Mouse (Mus musculus) kidney, embryonic 16.5 days (tissue): ENCODE results near the gene Crtc1. TPM values are rescaled to one million over a fixed set of nuclear protein-coding genes. Genes with fewer than 3 reads are reported as not detected.
A peak's percentile ranks its signal among the peaks of the same experiment; 100 is the strongest.

Experiments
- ATAC-seq: fragments of 200-750 bp; cut with Nextera tagmentation; 2 replicates; pipeline ENCODE4 v1.8.0; 2017; ENCODE audit warnings: moderate TSS enrichment; ENCODE audit not compliant: low FRiP score, low TSS enrichment
- H3K27ac ChIP-seq: fragments of 300-500 bp; sonication (generic); 2 replicates; pipeline ENCODE4 v1.5.1; 2014; ENCODE audit warnings: low read length
- H3K27me3 ChIP-seq: fragments of 300-500 bp; sonication (generic); 2 replicates; pipeline ENCODE4 v1.6.1; 2014; ENCODE audit warnings: low read length, control low read depth, mixed read lengths; ENCODE audit not compliant: insufficient read depth
- H3K36me3 ChIP-seq: fragments of 300-500 bp; sonication (generic); 2 replicates; pipeline ENCODE4 v1.6.1; 2014; ENCODE audit warnings: low read length, control low read depth, mixed read lengths; ENCODE audit not compliant: insufficient read depth
- H3K4me1 ChIP-seq: fragments of 300-500 bp; sonication (generic); 2 replicates; pipeline ENCODE4 v1.6.1; 2014; ENCODE audit warnings: low read length, control low read depth, mixed read lengths; ENCODE audit not compliant: insufficient read depth
- H3K4me2 ChIP-seq: fragments of 300-500 bp; sonication (generic); replicated peaks from 2 replicates; pipeline ENCODE4 v1.6.1; 2014; ENCODE audit warnings: low read depth, low read length
- H3K4me3 ChIP-seq: fragments of 300-500 bp; sonication (generic); 2 replicates; pipeline ENCODE4 v1.5.1; 2014; ENCODE audit warnings: mild to moderate bottlenecking, low read length
- H3K9ac ChIP-seq: fragments of 300-500 bp; sonication (generic); replicated peaks from 2 replicates; pipeline ENCODE4 v1.6.1; 2014; ENCODE audit warnings: low read length
- H3K9me3 ChIP-seq: fragments of 300-500 bp; sonication (generic); 2 replicates; pipeline ENCODE4 v1.6.1; 2016; ENCODE audit warnings: low read length, control low read depth
- WGBS: fragments of 180-500 bp; shearing (Covaris S2); extraction: QIAGEN DNeasy Blood & Tissue Kit; methylation state at CpG from one replicate; pipeline ENCODE4 v1.1.7; 2014; 5-methylcytosine and 5-hydroxymethylcytosine counted together
- polyA plus RNA-seq: library from polyadenylated mRNA; unstranded; fragments of >200 nt; fragmentation: Nextera tagmentation; extraction: Ambion mirVana; gene quantifications from 2 replicates; pipeline ENCODE4 v1.2.1, GENCODE M21; 2015

Gene Crtc1
- polyA plus RNA-seq, 1 experiment from 2014 or later: 19.9 TPM

GRCm38 (mm10) chr8:70465701-70466100, 26.3 kb upstream of the Crtc1 start:
- WGBS: 96% methylated on average over 4 of the region's 4 CpGs
- H3K36me3 ChIP-seq: no peaks in the 10 kb centered on the region
- no peak for ATAC-seq
- H3K9me3 ChIP-seq: no peaks in the 10 kb centered on the region
- no peak overlapping the region for H3K4me3 ChIP-seq
- H3K4me1 ChIP-seq: peaks cover 11% of the 10 kb centered on the region
- H3K27me3 ChIP-seq: no peaks in the 10 kb centered on the region
- no peak overlapping the region for H3K4me2 ChIP-seq
- no peak overlapping the region for H3K27ac ChIP-seq
- H3K9ac ChIP-seq: no peak overlapping the region

- Histone ChIP-seq H3K4me3 (no peak overlapping the region), H3K9me3 (no peaks in the 10 kb centered on the region; the same call in 1 of the 2 replicates), H3K36me3 (no peaks in the 10 kb centered on the region), H3K27ac (no peak overlapping the region), H3K4me1 (peaks cover 11% of the 10 kb centered on the region), H3K9ac (no peak overlapping the region), H3K4me2 (no peak overlapping the region), H3K27me3 (no peaks in the 10 kb centered on the region)
- ATAC-seq: no peak
- 89% methylated on average over 6 of the region's 6 CpGs for WGBS
Measured at GRCm38 (mm10) chr8:70464162-70464561, 24.8 kb upstream of the Crtc1 start.

- Histone ChIP-seq H3K27me3 (no peaks in the 10 kb centered on the region), H3K4me1 (peaks cover 11% of the 10 kb centered on the region), H3K9ac (no peak overlapping the region), H3K36me3 (no peaks in the 10 kb centered on the region), H3K9me3 (no peaks in the 10 kb centered on the region; the same call in 1 of the 2 replicates), H3K4me3 (no peak overlapping the region), H3K27ac (no peak overlapping the region), H3K4me2 (no peak overlapping the region)
- no peak for ATAC-seq
- WGBS: 79% methylated on average over 4 of the region's 4 CpGs
Measured at GRCm38 (mm10) chr8:70463306-70463705, 23.9 kb upstream of the Crtc1 start.

- Histone ChIP-seq H3K4me3 (no peak overlapping the region), H3K27me3 (no peaks in the 10 kb centered on the region), H3K9ac (no peak overlapping the region), H3K4me1 (peaks cover 8% of the 10 kb centered on the region), H3K4me2 (no peak overlapping the region), H3K27ac (no peak overlapping the region), H3K36me3 (no peaks in the 10 kb centered on the region), H3K9me3 (no peaks in the 10 kb centered on the region; the same call in 1 of the 2 replicates)
- WGBS: 63% methylated on average over 8 of the region's 8 CpGs
- no peak for ATAC-seq
Measured at GRCm38 (mm10) chr8:70462516-70462813, 23.1 kb upstream of the Crtc1 start.

- WGBS: 88% methylated on average over 16 of the region's 16 CpGs
- no peak overlapping the region for H3K4me2 ChIP-seq
- no peaks in the 10 kb centered on the region; the same call in 1 of the 2 replicates for H3K9me3 ChIP-seq
- no peaks in the 10 kb centered on the region for H3K36me3 ChIP-seq
- H3K27me3 ChIP-seq: no peaks in the 10 kb centered on the region
- H3K27ac ChIP-seq: no peak overlapping the region
- ATAC-seq: peak; percentile 55; the same call in 1 of the 2 replicates
- peaks cover 4% of the 10 kb centered on the region for H3K4me1 ChIP-seq
- H3K4me3 ChIP-seq: no peak overlapping the region
- H3K9ac ChIP-seq: no peak overlapping the region
Measured at GRCm38 (mm10) chr8:70461765-70462515, 22.6 kb upstream of the Crtc1 start.

GRCm38 (mm10) chr8:70460606-70461005, 21.2 kb upstream of the Crtc1 start:
- Histone ChIP-seq H3K27me3 (no peaks in the 10 kb centered on the region), H3K27ac (no peak overlapping the region), H3K4me1 (no peaks in the 10 kb centered on the region), H3K36me3 (no peaks in the 10 kb centered on the region), H3K9ac (no peak overlapping the region), H3K4me2 (no peak overlapping the region), H3K4me3 (no peak overlapping the region), H3K9me3 (no peaks in the 10 kb centered on the region; the same call in 1 of the 2 replicates)
- no peak for ATAC-seq
- WGBS: 86% methylated on average over 9 of the region's 9 CpGs

GRCm38 (mm10) chr8:70460199-70460598, 20.8 kb upstream of the Crtc1 start:
- no peak overlapping the region for H3K27ac ChIP-seq
- H3K4me1 ChIP-seq: no peaks in the 10 kb centered on the region
- WGBS: 89% methylated on average over 5 of the region's 5 CpGs
- ATAC-seq: no peak
- no peak overlapping the region for H3K4me2 ChIP-seq
- H3K9ac ChIP-seq: no peak overlapping the region
- H3K4me3 ChIP-seq: no peak overlapping the region
- no peaks in the 10 kb centered on the region; the same call in 1 of the 2 replicates for H3K9me3 ChIP-seq
- no peaks in the 10 kb centered on the region for H3K36me3 ChIP-seq
- H3K27me3 ChIP-seq: no peaks in the 10 kb centered on the region

GRCm38 (mm10) chr8:70459636-70460035, 20.3 kb upstream of the Crtc1 start:
- 98% methylated on average over 2 of the region's 2 CpGs for WGBS
- Histone ChIP-seq H3K4me1 (no peaks in the 10 kb centered on the region), H3K27ac (no peak overlapping the region), H3K27me3 (no peaks in the 10 kb centered on the region), H3K4me2 (no peak overlapping the region), H3K36me3 (no peaks in the 10 kb centered on the region), H3K4me3 (no peak overlapping the region), H3K9me3 (no peaks in the 10 kb centered on the region; the same call in 1 of the 2 replicates), H3K9ac (no peak overlapping the region)
- ATAC-seq: no peak

- no peak overlapping the region for H3K27ac ChIP-seq
- no peak for ATAC-seq
- no peak overlapping the region for H3K4me3 ChIP-seq
- H3K4me1 ChIP-seq: no peaks in the 10 kb centered on the region
- no peaks in the 10 kb centered on the region; the same call in 1 of the 2 replicates for H3K9me3 ChIP-seq
- no peak overlapping the region for H3K9ac ChIP-seq
- no peaks in the 10 kb centered on the region for H3K36me3 ChIP-seq
- no peaks in the 10 kb centered on the region for H3K27me3 ChIP-seq
- no peak overlapping the region for H3K4me2 ChIP-seq
- 82% methylated on average over 3 of the region's 3 CpGs for WGBS
Measured at GRCm38 (mm10) chr8:70458462-70458861, 19.1 kb upstream of the Crtc1 start.

GRCm38 (mm10) chr8:70457882-70458281, 18.5 kb upstream of the Crtc1 start:
- Histone ChIP-seq H3K4me1 (no peaks in the 10 kb centered on the region), H3K27me3 (no peaks in the 10 kb centered on the region), H3K9me3 (no peaks in the 10 kb centered on the region; the same call in 1 of the 2 replicates), H3K4me3 (no peak overlapping the region), H3K36me3 (no peaks in the 10 kb centered on the region), H3K4me2 (no peak overlapping the region), H3K9ac (no peak overlapping the region), H3K27ac (no peak overlapping the region)
- 86% methylated on average over 6 of the region's 6 CpGs for WGBS
- no peak for ATAC-seq
